Mouse (Mus musculus) large intestine, adult 2 months (tissue): Measurements from ENCODE around the gene S100pbp. TPM values are rescaled to one million over a fixed set of nuclear protein-coding genes. Genes with fewer than 3 reads are reported as not detected.

ENCODE experiments used
- DNase-seq: peaks from one replicate; pipeline ENCODE4 v3.0.0-alpha.2; 2012; ENCODE audit warnings: low read depth, low spot score
- WGBS: fragments of 180-500 bp; shearing (Covaris S2); methylation state at CpG from one replicate; pipeline ENCODE4 v1.1.7; 2018; 5-methylcytosine and 5-hydroxymethylcytosine counted together
- polyA plus RNA-seq: library from polyadenylated mRNA; depleted of rRNA; stranded (reverse); fragments of >200 nt; gene quantifications from 2 replicates; pipeline ENCODE4 v1.2.3, GENCODE M21; 2012; rRNA removed

Gene S100pbp
- 4.8 and 8.2 TPM in 2 replicates for polyA plus RNA-seq

DNA sequence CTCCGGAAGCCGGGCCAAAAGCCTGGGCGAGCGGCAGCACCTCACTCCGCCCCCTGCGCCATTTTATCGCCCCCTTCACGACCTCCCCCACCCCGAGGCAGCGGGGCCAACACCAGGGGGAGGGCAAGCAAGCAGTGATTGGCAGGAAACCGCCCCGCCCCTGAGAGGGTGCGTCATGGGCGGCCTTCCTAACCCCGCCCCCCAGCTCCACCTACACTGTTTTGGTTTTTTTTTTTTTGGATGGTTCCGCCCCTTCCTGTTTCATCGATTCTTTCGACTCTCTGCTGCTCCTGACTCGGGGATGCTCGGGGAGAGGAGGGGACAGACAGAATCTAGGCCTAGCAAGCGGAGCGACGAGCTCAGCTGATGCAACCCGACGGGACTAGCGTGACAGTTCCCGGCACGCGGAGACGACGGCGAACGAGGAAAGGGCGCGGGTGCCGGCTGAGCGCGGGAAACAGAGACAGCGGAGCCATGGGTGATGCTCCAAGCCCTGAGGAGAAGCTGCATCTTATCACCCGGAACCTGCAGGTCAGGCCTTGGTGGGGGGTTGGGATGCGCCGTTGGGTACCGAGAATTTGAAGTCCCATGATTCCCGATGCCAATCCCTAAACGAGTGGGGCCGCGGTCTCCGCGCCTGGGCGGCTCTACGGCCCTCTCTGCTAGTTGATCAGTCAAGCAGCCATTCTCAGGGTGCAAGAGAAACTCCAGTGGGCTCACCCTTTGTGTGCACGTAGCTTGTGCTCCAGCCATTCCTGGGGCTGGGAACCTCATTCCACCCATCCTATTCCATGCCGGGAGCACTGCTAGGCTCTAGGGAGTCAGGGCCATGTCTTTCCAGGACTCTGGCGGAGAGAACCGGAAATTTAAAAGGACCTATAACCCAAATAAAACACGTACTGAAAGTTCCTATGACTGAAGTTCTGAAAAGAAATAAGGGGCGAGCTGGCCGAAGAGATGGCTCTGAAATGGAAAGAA is at the start of gene S100pbp, which contains the start of gene Yars:
S100pbp (minus strand) TSS at position 186 of the 978 bp plus-strand sequence.
Yars (plus strand) TSS at position 219 of the 978 bp plus-strand sequence.
- DNase-seq: peak; percentile 85
- under 1% methylated on average over 58 of the region's 58 CpGs for WGBS

DNA sequence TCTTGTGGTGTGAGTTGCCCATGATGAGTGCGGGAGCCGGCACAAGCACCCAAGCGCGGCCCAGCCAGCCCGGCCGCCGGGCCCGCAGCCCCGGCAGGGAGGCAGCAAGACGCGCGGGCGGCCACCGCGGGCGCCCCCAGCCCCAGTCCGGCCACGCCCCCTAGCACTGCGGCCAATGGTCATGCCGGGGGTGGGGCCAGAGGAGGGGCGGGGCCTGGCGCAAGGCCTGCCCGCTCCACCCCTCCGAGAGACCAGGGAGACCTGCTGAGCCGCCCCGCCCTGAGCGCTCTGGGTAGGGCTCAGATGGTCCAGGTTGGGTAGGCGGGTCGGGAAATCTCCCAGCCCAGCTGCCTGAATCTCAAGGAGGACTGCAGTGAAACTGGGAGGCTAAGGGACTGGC is 49.5 kb upstream of the S100pbp start:
- DNase-seq: no peak
- WGBS: 2% methylated on average over 28 of the region's 29 CpGs

DNA sequence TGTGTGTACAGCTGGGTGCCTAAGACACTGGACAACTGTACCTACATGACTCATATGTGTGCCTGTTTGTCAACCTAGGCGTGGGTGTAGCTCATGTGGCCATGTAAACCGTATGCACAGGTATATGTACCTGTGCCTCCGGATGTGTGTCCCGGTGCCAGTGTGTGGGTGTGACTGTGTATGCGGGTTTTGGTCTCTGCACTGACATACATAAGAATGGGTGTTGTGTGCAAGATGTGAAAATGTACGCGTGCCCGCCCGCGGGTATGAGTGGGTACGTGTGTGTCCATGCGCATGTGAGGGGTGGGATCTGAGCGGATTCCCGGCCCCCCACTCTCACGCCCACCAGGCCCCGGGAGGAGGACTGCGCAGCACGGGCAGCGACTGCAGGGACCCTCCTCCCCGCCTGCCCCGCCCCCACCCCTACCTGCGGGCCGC is 49.1 kb upstream of the S100pbp start:
- no peak for DNase-seq
- 4% methylated on average over 23 of the region's 23 CpGs for WGBS

DNA sequence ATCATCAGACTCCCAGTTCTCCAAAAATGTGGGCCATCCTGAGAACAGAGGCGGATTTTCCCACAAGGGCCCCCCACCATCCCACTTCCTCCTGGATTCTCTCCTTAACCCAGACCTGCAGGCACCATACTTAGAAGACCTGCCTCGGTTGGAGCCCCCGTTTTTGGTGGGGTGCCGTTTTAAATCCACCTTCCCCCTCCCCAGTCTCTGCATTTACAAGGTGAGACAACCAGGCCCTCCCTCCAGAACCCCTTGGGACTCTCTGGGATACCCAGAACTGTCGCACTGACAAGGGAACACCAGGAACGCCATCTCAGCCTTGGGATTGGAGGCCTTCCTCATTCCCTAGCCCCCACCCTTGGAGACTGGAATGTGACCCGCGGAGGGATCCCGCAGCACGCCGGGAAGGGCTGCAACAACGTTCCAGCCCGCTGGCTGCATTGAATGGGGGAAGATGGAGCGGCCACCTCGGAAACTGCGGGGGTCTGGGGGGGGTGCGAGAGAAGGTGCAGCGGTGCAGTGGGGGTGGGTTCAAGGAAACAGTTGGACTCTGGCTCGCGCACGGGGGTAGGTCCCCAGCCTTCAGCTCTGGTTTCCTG is 48.4 kb upstream of the S100pbp start:
- no peak for DNase-seq
- WGBS: 29% methylated on average over 21 of the region's 21 CpGs

DNA sequence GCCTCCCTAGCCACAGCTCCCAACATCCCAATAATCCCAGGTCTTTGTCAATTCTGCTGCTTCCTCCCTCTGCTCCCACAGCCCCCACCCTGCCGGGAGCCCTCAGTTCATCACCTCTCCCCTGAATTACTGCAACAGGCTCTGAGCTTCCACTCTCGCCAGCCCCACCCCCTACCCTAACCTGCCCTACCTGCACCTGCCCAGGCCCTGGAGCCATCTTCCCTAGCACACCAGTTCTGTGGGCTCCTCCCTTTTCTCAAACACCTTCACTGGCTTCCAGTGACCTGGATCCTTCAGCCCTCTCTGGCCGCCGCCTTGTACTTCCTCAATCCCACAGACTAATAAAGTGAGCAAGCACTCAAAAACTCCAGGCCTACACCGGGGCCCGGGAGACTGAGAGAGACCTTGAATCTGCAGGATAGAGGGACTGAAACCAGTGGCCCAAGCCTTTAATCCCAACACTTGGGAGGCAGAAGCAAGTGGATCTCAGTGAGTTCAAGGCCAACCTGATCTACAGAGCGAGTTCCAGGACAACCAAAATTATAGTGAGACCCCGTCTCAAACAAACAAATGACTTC is 46.8 kb upstream of the S100pbp start:
- no peak for DNase-seq
- WGBS: 37% methylated on average over 8 of the region's 8 CpGs

DNA sequence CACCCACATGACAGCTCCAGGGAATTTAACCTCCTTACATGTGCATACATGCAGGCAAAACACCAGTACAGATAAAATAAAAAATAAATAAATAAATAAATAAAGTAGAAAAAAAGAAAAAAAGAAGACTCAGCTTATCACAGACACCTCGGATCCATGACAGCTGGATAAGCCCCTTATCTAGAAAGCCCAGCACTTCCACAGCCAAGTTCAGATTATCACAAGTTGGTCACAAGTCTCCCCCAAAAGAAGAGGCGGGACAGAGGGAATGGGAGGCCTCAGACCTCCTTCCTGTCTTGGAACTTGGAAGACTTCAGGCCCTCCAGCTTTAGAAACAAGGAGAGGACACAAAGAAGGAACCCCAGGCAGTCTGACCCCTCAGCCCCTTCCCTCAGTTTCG is 45.6 kb upstream of the S100pbp start:
- WGBS: 81% methylated on average over 3 of the region's 3 CpGs

DNA sequence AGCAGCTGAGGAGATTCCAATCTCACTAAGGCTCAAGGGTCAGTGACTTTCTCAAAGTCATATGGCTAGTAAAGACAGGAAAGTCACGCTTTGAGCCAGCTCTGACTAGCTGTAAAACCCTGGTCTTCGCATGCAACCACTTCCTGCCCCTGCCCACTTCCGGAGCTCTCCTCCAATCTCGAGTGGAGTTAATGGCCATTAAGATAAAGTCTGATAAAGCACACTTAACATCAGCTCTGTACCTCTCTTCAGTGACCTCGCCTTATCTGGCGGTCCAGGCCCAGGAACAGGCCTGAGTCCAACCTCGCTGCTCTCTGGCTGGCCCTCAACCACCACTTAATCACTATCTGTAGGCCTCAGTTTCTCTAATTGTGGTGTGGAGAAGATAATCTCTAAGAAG is 45.0 kb upstream of the S100pbp start:
- DNase-seq: no peak
- 23% methylated on average over 7 of the region's 7 CpGs for WGBS

More for the DNA sequence above, 45.6 kb upstream of the S100pbp start:
- no peak for DNase-seq

DNA sequence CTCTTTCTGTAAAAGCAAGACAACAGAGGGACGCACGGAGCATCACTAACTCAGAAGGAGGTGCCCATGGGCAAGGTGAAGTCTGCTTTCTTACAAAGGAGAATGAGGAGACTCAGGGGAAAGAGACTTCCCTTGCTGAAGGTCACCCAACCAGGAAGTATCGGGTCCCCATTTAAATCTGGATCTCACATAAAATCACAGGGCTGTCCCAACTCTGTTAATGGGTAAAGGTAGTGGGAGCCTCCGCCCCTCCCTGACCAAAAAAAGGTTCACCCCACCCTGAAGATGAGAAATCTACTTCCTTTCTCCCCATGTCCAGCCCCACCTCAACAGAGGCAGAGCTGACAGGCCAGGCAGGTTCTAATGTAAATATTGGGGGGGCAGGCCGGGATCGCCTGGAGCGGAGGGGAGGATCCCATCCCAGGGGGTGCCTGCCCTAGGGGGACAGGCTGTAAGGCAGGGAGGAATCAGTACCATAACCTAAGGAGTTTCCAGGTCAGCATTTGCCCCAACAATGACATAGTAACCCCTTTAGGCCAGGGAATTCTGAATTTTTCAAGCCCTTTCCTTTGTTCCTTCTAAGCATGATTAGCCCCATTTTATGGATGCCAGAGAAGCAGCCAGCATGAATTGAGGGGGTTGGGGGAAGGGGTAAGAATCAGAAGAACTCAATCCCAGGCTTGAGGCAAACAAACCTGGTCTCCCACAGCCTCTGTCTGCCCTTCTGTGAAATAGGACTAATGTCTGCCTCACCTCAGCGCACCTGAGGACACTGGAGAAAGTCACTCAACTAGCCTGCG is 43.2 kb upstream of the S100pbp start:
- 49% methylated on average over 9 of the region's 9 CpGs for WGBS

DNA sequence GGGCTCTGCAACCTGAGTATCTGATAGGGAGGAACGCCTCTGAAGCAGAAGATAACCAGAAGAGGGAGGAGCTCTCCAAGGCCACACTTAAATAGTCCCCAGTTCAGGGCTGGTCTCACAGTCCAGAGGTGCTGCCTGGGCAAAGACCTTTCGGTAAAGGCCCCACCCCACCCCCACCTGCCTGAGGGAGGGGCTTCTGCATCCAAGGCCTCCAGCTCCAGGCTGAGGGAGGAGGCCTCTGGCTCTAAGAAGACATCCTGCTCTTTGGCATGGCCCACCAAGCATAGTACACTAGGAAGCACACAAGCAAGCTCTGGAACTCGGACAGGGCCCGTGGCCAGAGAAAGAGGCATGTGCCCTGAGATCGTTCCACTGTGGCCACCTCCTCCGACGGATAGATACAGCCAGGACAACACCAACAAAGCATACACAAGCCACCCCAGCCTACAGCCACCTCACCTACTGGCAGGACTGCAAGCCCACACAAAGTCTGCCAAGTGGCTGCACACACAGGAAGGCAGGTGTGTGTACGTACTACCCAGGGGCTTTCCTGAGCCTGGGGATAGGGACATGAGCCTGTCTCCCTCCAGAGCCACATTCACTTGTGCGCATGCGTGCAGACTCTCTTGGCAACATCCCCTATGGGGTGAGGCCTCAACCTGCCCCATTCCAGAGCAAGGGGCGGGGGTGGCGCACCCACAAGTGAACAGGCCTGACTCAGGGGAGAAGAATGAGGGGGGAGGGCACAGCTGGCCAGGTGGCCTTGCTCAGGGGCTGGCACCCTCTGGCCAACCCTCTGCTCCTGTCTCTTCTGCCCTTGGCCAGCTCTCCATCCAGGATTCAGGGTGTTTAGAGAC is 42.3 kb upstream of the S100pbp start:
- no peak for DNase-seq

More for the DNA sequence above, 43.2 kb upstream of the S100pbp start:
- no peak for DNase-seq

DNA sequence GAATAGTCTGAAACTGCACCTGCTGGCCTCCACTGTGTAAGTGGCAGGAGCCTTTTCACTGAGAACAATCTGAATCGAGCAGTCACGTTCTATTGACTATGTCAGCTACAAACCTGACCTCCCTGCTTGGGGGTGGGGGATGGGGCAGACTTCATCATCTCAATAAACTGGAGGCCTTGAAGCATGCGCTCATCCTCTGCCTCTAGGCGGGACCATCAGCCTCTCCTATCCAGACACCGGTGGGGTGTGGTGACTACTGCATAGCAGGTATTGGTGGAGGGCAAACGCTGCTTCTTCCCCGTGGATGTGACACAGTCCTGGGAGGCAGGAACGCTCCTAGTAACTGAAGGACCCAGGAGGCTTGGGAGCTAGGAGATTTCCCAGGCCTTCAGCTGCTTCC is 41.4 kb upstream of the S100pbp start:
- WGBS: 38% methylated on average over 8 of the region's 8 CpGs
- no peak for DNase-seq

More for the DNA sequence above, 42.3 kb upstream of the S100pbp start:
- WGBS: 30% methylated on average over 12 of the region's 12 CpGs

DNA sequence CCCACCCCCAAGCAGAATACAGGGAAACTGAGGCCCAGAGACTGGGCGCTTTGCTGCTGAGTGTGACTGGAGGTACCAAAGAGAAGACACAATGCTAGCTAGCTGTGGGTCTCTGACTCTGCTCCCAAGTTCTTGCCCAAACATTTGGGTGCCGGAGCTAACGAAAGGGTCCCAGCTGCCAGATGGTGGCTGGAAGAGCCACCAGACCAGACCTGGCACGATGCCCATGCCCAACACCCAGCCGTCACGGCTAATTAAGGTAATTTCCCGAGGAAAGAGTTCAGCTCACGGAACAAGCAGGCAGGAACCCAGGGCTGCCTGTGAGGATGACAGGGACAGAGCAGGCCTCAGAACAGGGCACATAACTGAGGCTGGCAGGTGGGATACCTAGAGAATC is 38.5 kb upstream of the S100pbp start:
- WGBS: 26% methylated on average over 8 of the region's 8 CpGs
- no peak for DNase-seq

DNA sequence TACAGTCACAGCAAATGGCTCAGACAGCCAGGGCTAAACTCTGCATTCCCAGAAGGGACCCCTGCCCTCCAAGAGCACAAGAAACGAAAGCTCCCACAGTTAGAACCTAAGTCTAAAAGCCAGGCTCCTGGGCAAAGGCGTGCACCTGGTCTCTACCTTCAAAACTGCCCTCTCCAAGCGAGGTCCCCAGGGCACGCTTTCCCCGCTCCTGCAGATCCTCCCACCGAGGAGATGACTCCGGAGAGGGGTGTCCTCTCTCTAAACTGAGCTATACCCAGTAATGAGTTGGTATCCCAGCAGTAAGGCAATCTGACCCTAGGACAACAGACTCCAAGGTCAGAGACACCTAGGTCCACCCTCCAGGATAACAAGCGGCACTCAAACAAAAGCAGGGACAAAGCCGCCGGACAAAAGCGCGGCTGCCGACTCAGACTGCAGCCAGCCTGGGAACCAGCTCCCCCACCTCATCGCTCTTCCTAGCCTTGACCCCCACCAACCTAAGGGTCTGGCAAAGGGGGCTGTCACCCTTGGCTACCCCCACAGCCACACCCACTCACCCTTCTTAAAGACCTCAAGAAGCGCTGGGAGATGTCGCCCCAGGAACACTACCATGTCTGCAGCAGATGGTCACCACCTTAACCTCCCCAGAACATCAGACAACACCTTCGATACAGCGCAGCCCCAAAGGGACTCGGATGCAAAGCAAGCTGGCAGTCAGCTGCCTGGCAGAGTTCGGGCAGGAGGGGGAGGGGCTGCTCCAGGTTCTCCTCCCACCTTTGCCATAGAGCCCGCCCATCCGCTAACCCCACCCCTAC is 37.9 kb upstream of the S100pbp start:
- no peak for DNase-seq
- WGBS: 31% methylated on average over 22 of the region's 22 CpGs

DNA sequence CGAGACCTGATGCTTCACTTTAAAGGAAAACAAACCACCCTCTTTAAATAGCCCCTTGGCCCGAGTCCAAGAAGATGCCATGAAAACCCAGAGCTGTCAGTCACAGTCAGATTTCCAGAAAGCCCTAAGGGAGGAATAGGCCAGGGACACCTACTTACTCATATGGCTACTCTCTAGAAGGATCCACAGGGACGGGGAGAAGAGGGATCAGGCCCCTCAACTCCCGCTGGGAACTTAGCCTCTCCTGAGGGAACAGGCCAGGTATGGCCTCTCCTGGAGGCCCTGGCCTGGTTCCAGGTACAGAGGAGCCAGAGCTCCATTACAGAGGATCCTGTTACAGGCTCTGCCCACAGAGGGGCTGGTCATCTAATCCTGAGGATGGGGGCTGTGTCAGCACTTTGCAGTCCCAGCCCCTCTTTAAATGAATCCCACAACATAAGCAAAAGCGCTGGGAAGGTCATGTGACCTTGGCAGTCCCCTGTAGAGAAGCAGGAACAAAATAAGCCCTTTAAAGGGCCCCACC is 37.0 kb upstream of the S100pbp start:
- DNase-seq: no peak
- WGBS: 17% methylated on average over 5 of the region's 5 CpGs

DNA sequence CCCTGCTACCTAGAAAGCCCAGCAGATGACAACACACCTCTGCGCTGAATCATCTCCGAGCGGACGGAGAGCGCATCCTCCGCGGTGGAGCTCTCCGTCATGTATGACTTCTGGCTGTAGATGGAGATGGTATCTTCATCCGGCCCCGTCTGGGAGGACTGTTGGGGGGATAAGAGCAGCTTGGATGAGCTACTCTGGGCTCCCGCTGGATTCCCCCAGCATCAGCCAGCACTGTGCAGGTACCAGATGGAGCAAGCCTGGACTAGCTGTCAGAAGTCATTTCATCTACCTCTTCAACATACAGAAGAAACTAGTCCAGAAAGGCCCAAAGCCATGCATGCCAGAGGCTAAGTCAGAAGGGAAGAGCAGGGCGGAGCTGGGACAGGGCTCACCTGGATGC is 35.8 kb upstream of the S100pbp start:
- no peak for DNase-seq

DNA sequence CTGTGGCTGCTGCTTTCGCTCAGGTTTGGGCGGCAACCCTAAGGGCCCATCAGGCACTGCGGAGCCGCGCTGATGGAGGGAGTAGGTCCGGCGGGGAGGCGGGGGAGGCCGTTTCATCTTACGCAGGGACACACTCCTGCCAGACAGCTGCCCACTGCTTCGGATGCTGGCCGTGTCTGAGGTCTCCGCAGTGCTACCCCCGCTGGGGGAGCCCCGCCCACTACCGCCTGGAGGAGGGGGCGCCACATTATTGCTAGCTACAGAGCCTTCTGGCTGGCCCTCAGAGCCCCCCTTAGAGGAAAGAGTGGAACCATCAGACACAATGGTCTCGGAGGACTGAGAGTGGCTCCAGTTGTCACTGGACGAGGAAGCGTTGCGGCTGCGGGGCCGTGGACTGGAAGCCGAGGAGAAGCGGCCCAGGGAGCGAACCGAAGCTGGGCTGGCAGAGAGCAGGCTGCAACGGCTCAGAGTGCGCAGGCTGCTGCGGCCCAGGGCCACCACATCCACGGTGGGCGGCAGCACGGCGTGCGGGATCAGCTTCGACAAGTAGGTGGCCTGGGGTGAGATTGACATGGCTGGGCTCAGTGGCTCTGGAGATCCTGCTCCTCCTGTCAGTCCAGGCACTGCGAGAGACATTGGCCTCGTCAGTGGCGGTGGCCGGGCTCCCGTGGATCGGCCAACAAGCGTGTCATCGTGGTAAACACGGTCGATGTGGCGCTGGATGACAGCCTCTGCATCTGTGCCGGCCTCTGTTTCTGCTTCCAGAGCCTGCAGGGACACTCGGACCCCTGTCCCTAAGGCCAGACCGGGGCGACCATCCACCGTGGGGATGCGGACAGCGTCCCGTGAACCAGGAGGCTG is 34.1 kb upstream of the S100pbp start:
- 85% methylated on average over 55 of the region's 55 CpGs for WGBS
- no peak for DNase-seq

More for the DNA sequence above, 35.8 kb upstream of the S100pbp start:
- 95% methylated on average over 12 of the region's 12 CpGs for WGBS

DNA sequence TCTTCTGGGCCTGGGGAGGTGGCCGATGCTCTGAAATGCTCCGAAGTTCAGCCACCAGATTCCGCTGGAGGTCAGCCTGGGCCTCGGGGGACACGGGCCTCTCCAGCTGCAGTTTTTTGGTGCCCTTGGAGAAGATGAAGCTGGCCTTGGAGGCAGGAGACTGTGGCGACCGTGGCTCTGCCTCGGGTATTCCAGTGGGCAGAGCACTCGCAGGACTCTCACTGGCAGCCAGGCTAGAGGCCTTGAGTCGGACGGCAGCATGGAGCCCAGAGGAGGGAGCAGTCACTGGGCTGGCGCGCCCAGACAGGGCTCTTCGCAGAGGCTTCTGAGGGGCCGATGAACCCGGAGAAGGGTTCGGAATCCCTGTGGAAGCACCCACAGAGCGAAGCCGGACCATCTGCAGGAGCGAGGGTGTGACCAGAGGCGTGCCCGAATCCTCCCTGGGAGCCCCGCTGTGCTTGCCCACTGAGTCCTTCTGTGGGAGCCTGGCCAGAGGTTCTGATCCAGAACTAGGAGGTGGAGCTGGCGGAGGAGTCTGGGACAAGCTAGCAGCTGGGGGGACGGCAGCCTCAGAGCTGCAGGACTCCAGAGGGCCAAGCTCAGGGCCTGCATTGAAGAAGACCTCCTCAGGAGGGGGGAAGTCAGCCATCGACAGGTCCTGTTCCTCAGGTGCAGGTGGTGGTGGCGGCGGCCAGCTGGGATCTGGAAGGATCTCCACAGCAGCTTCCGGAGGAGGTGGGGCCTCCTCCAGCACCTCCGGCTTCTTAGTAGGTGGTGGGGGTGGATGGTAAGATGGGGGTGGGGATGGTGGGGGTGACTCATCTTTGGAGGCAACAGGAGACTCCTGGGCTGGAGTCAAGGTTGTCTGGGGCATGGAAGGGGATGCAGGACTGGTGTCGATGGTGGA is 32.7 kb upstream of the S100pbp start:
- WGBS: 84% methylated on average over 31 of the region's 31 CpGs
- DNase-seq: no peak
